Mouse (Mus musculus): Measurements from ENCODE around the gene Macrod2.

The Macrod2 gene

GRCm38 (mm10) chr2:141862531-141863265 lies 1467.6 kb downstream of the Macrod2 start:
- no peak for DNase-seq (ENCODE audit: low spot score)

GRCm38 (mm10) chr2:141863628-141864165 lies 1468.6 kb downstream of the Macrod2 start:
- no peak for DNase-seq (ENCODE audit: low spot score)

- no peak for DNase-seq (ENCODE audit: low spot score)
These were observed 1475.8 kb downstream of the Macrod2 start for GRCm38 (mm10) chr2:141870930-141871329.

GRCm38 (mm10) chr2:141876155-141876851 lies 1481.2 kb downstream of the Macrod2 start:
- no peak for DNase-seq (ENCODE audit: low spot score)

GRCm38 (mm10) chr2:141876958-141877357 lies 1481.8 kb downstream of the Macrod2 start:
- no peak for DNase-seq (ENCODE audit: low spot score)

- DNase-seq (ENCODE audit: low spot score) = no peak
These were observed 1483.4 kb downstream of the Macrod2 start for GRCm38 (mm10) chr2:141878473-141878872.

GRCm38 (mm10) chr2:141879711-141880110 lies 1484.6 kb downstream of the Macrod2 start:
- DNase-seq (ENCODE audit: low spot score) = no peak

GRCm38 (mm10) chr2:141886694-141887474 lies 1491.8 kb downstream of the Macrod2 start:
- no peak for DNase-seq (ENCODE audit: low spot score)

GRCm38 (mm10) chr2:141889497-141889896 lies 1494.4 kb downstream of the Macrod2 start:
- DNase-seq (ENCODE audit: low spot score) = no peak

- no peak for DNase-seq (ENCODE audit: low spot score)
These were observed 1502.8 kb downstream of the Macrod2 start for GRCm38 (mm10) chr2:141897951-141898350.

- no peak for DNase-seq (ENCODE audit: low spot score)
These were observed 1516.8 kb downstream of the Macrod2 start for GRCm38 (mm10) chr2:141911831-141912447.

GRCm38 (mm10) chr2:141913486-141913885 lies 1518.4 kb downstream of the Macrod2 start:
- no peak for DNase-seq (ENCODE audit: low spot score)

- DNase-seq (ENCODE audit: low spot score) = no peak
These were observed 1518.8 kb downstream of the Macrod2 start for GRCm38 (mm10) chr2:141913894-141914293.

GRCm38 (mm10) chr2:141920377-141920992 lies 1525.4 kb downstream of the Macrod2 start:
- DNase-seq (ENCODE audit: low spot score) = no peak

- DNase-seq (ENCODE audit: low spot score) = no peak
These were observed 1540.0 kb downstream of the Macrod2 start for GRCm38 (mm10) chr2:141935130-141935529.

- DNase-seq (ENCODE audit: low spot score) = no peak
These were observed 1559.7 kb downstream of the Macrod2 start for GRCm38 (mm10) chr2:141954795-141955194.

- no peak for DNase-seq (ENCODE audit: low spot score)
These were observed 1560.1 kb downstream of the Macrod2 start for GRCm38 (mm10) chr2:141955197-141955596.

GRCm38 (mm10) chr2:141962868-141963267 lies 1567.8 kb downstream of the Macrod2 start:
- no peak for DNase-seq (ENCODE audit: low spot score)

- no peak for DNase-seq (ENCODE audit: low spot score)
These were observed 1588.7 kb downstream of the Macrod2 start for GRCm38 (mm10) chr2:141983664-141984395.

GRCm38 (mm10) chr2:141998901-141999300 lies 1603.8 kb downstream of the Macrod2 start:
- no peak for DNase-seq (ENCODE audit: low spot score)

All from urinary bladder, postnatal 10 days (tissue).